Mouse (Mus musculus) neural tube, embryonic 15.5 days (tissue): ENCODE data around the gene Slc5a4b. TPM values are rescaled to one million over a fixed set of nuclear protein-coding genes. Genes with fewer than 3 reads are reported as not detected.

Source experiments
- ATAC-seq: fragments of 200-750 bp; cut with Nextera tagmentation; 2 replicates; pipeline ENCODE4 v1.8.0; 2017; ENCODE audit warnings: mild to moderate bottlenecking, moderate TSS enrichment, moderate library complexity; ENCODE audit not compliant: low FRiP score
- H3K27ac ChIP-seq: fragments of 300-500 bp; sonication (generic); replicated peaks from 2 replicates; pipeline ENCODE4 v1.5.1; 2015; ENCODE audit warnings: mild to moderate bottlenecking, inconsistent platforms
- H3K27me3 ChIP-seq: fragments of 300-500 bp; sonication (generic); replicated peaks from 2 replicates; pipeline ENCODE4 v1.6.1; 2015; ENCODE audit warnings: inconsistent platforms
- H3K36me3 ChIP-seq: fragments of 300-500 bp; sonication (generic); 2 replicates; pipeline ENCODE4 v1.6.1; 2015; ENCODE audit warnings: inconsistent platforms
- H3K4me1 ChIP-seq: fragments of 300-500 bp; sonication (generic); 2 replicates; pipeline ENCODE4 v1.6.1; 2015; ENCODE audit warnings: inconsistent platforms
- H3K4me2 ChIP-seq: fragments of 300-500 bp; sonication (generic); 2 replicates; pipeline ENCODE4 v1.6.1; 2015; ENCODE audit warnings: inconsistent platforms, mild to moderate bottlenecking, moderate library complexity
- H3K4me3 ChIP-seq: fragments of 300-500 bp; sonication (generic); replicated peaks from 2 replicates; pipeline ENCODE4 v1.5.1; 2015; ENCODE audit warnings: mild to moderate bottlenecking, inconsistent platforms
- H3K9ac ChIP-seq: fragments of 300-500 bp; sonication (generic); replicated peaks from 2 replicates; pipeline ENCODE4 v1.6.1; 2015; ENCODE audit warnings: mild to moderate bottlenecking, inconsistent platforms
- H3K9me3 ChIP-seq: fragments of 300-500 bp; sonication (generic); replicated peaks from 2 replicates; pipeline ENCODE4 v1.6.1; 2016; ENCODE audit warnings: inconsistent platforms
- WGBS: fragments of 180-500 bp; shearing (Covaris S2); methylation state at CpG from one replicate; pipeline ENCODE4 v1.1.7; 2015; ENCODE audit warnings: mixed read lengths; 5-methylcytosine and 5-hydroxymethylcytosine counted together
- microRNA-seq: library from miRNA; unstranded; fragments of <30 nt; microRNA quantifications from one replicate; pipeline ENCODE4, GENCODE M21; 2017
- polyA plus RNA-seq: library from polyadenylated mRNA; unstranded; fragments of >200 nt; fragmentation: Nextera tagmentation; extraction: Ambion mirVana; gene quantifications from 2 replicates; pipeline ENCODE4 v1.2.1, GENCODE M21; 2015

Gene Slc5a4b
- polyA plus RNA-seq, 1 experiment from 2014 or later, result not detected

DNA sequence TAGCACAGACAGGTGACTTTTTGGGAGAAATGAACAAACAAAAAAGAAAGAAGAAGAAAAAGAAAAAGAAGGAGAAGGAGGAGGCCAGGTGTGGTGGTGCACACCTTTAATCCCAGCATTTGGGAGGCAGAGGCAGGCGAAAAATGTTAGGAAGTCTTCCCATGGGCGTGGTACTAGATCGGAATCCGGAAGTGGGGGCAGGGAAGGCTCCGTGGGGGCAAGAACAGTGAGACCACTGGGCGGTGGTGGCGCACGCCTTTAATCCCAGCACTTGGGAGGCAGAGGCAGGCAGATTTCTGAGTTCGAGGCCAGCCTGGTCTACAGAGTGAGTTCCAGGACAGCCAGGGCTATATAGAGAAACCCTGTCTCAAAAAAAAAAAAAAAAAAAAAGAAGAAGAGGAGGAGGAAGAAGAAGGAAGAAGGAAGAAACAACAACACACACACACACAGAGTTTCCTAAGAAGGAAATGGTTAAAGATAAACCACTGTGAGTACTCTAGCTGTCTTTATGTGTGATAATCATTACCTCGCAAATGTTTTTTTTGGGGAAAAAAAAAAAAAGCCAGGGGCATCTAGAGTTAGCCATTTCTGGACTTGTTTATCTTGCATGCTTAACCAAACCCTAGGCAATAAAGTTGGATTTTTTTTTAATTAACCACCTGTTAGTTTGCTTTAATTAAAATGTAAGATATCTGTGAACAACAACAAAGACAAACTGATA lies 85.1 kb downstream of the Slc5a4b start:
- no peak for ATAC-seq
- 98% methylated on average over 9 of the region's 10 CpGs for WGBS
- Histone ChIP-seq H3K4me2 (no peak overlapping the region), H3K27me3 (no peaks in the 10 kb centered on the region), H3K27ac (no peak overlapping the region), H3K4me3 (no peak overlapping the region), H3K4me1 (no peaks in the 10 kb centered on the region), H3K9ac (no peak overlapping the region), H3K36me3 (no peaks in the 10 kb centered on the region), H3K9me3 (no peaks in the 10 kb centered on the region)

DNA sequence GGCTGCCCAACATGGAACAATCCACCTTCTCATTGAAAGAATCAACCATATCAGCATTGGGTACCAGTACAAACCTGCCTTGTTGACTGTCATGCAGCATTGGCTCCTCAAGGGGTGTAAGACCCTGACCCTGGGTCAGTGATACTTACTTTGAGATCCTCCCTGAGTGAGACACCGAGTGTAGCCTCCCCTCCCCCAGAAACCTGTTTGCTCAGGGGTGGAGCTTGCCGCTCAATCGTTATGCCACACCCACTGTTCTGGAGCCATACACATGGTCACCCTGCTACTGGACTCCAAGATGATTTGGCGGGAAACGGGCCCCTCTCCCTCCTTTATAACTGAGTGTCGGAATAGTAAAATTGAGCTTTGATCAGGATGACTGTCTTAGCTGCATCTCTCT lies 86.8 kb downstream of the Slc5a4b start:
- Histone ChIP-seq H3K4me2 (no peak overlapping the region), H3K27ac (no peak overlapping the region), H3K36me3 (no peaks in the 10 kb centered on the region), H3K4me3 (no peak overlapping the region), H3K9ac (no peak overlapping the region), H3K27me3 (no peaks in the 10 kb centered on the region), H3K4me1 (no peaks in the 10 kb centered on the region), H3K9me3 (no peaks in the 10 kb centered on the region)
- ATAC-seq, result no peak
- 93% methylated on average over 6 of the region's 6 CpGs for WGBS

- no peak for ATAC-seq
- Histone ChIP-seq H3K9me3 (no peaks in the 10 kb centered on the region), H3K27me3 (no peaks in the 10 kb centered on the region), H3K4me2 (no peak overlapping the region), H3K27ac (no peak overlapping the region), H3K9ac (no peak overlapping the region), H3K4me1 (no peaks in the 10 kb centered on the region), H3K36me3 (no peaks in the 10 kb centered on the region), H3K4me3 (no peak overlapping the region)
- WGBS, result 86% methylated on average over 3 of the region's 3 CpGs
These were observed 89.0 kb downstream of the Slc5a4b start for GRCm38 (mm10) chr10:76021728-76022127.

DNA sequence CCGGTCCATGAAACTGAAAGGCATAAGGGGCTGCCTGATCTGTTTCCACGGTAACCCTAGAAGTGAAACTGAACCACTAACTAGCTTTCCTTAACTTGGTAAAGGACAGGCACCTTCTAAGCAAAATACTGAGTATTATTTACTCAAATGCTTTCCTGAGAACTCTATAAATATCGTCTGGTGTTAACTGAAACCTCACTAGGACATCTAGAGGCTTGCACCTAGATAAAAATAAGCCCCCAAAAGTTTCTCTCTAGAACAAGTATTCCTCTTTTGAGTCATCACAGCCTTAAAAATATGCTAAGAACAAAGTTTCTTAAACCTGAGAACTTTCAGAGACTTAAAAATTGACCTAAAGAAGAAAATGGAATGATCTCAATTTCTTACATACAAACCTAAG lies 93.9 kb downstream of the Slc5a4b start:
- Histone ChIP-seq H3K9ac (no peak overlapping the region), H3K4me1 (no peaks in the 10 kb centered on the region), H3K36me3 (no peaks in the 10 kb centered on the region), H3K4me2 (no peak overlapping the region), H3K4me3 (no peak overlapping the region), H3K9me3 (no peaks in the 10 kb centered on the region), H3K27me3 (no peaks in the 10 kb centered on the region), H3K27ac (no peak overlapping the region)
- ATAC-seq, result no peak
- 92% methylated on average over 3 of the region's 3 CpGs for WGBS

GRCm38 (mm10) chr10:76012922-76013321 lies 97.8 kb downstream of the Slc5a4b start:
- Histone ChIP-seq H3K27ac (no peak overlapping the region), H3K27me3 (no peaks in the 10 kb centered on the region), H3K9ac (no peak overlapping the region), H3K4me3 (no peak overlapping the region), H3K4me2 (no peak overlapping the region), H3K4me1 (no peaks in the 10 kb centered on the region), H3K9me3 (no peaks in the 10 kb centered on the region), H3K36me3 (no peaks in the 10 kb centered on the region)
- ATAC-seq, result no peak
- 73% methylated on average over 6 of the region's 6 CpGs for WGBS

GRCm38 (mm10) chr10:76009812-76010211 lies 100.9 kb downstream of the Slc5a4b start:
- no peak overlapping the region for H3K9ac ChIP-seq
- no peak overlapping the region for H3K27ac ChIP-seq
- no peaks in the 10 kb centered on the region for H3K36me3 ChIP-seq
- no peak overlapping the region for H3K4me3 ChIP-seq
- no peak for ATAC-seq
- WGBS, result 80% methylated on average over 3 of the region's 3 CpGs
- no peak overlapping the region for H3K4me2 ChIP-seq
- no peaks in the 10 kb centered on the region for H3K4me1 ChIP-seq
- H3K9me3 ChIP-seq, result no peaks in the 10 kb centered on the region
- no peaks in the 10 kb centered on the region for H3K27me3 ChIP-seq

Small RNA genes within 50 kb of the gene (microRNA-seq; reads per million reads assigned to microRNA genes)
- not detected for gene Mir6409

Other genes starting within 250 kb of the Slc5a4b start
- 1.2 and 1.9 TPM in 2 replicates for gene Derl3, start 217.5 kb downstream of the Slc5a4b start, polyA plus RNA-seq
- gene Smarcb1, start 189.3 kb downstream of the Slc5a4b start, polyA plus RNA-seq, result 229 and 243 TPM in 2 replicates
- 166 and 190 TPM in 2 replicates for gene Chchd10, start 177.8 kb downstream of the Slc5a4b start, polyA plus RNA-seq
- 18.6 and 25.4 TPM in 2 replicates for gene Mmp11, start 174.5 kb downstream of the Slc5a4b start, polyA plus RNA-seq
- gene Gm867, start 170.3 kb downstream of the Slc5a4b start, polyA plus RNA-seq, result 2.3 TPM in 2 replicates
- gene Vpreb3, start 167.9 kb downstream of the Slc5a4b start, polyA plus RNA-seq, result 1.0 and 1.4 TPM in 2 replicates
- 0.08 TPM in 1 of 2 replicates, not detected in the other for gene Gm5134, start 156.4 kb downstream of the Slc5a4b start, polyA plus RNA-seq
- gene Zfp280b, start 78.3 kb downstream of the Slc5a4b start, polyA plus RNA-seq, result 10.3 and 15.3 TPM in 2 replicates
- gene Slc5a4a, start 36.5 kb upstream of the Slc5a4b start, polyA plus RNA-seq, result 0.11 and 0.22 TPM in 2 replicates
- 262 and 302 TPM in 2 replicates for gene Prmt2, start 126.9 kb upstream of the Slc5a4b start, polyA plus RNA-seq
- gene S100b, start 142.9 kb upstream of the Slc5a4b start, polyA plus RNA-seq, result 5.4 and 7.4 TPM in 2 replicates
- 16.8 and 19.7 TPM in 2 replicates for gene Dip2a, start 234.3 kb upstream of the Slc5a4b start, polyA plus RNA-seq